Mouse (Mus musculus): ENCODE measurements around the gene Kif16b. TPM values are rescaled to one million over a fixed set of nuclear protein-coding genes. Genes with fewer than 3 reads are reported as not detected.

Gene Kif16b
- total and polyA plus RNA-seq, 3 experiments: 7.8 to 9.5 (median 8.0) TPM

- no peak for TF ChIP-seq CHD1 (IDR thresholded peaks at IDR 0.05; ENCODE audit: low read depth, low read length)
Measured at GRCm38 (mm10) chr2:142900862-142901805, at the start of gene Kif16b (continued).

GRCm38 (mm10) chr2:142940899-142941642 lies 39.7 kb upstream of the Kif16b start:
- no peaks in the 10 kb centered on the region for H3K4me1 ChIP-seq (ENCODE audit: control insufficient read depth in 1 of 2, insufficient read depth in 2 of 2)

GRCm38 (mm10) chr2:142930445-142930844 lies 29.1 kb upstream of the Kif16b start:
- H3K9ac ChIP-seq (ENCODE audit: insufficient read depth, low read depth): no peak overlapping the region
- in situ Hi-C loops (cut with MboI; ENCODE audit: low pct_ligation_motif_present, low pct_unique_long_range_greater_than_20kb, low sequenced_read_pairs): no loop called here
- no peak for TF ChIP-seq MEF2A (IDR thresholded peaks at IDR 0.05; ENCODE audit: borderline replicate concordance, low read depth, low read length)
- TF ChIP-seq CTCF (conservative IDR thresholded peaks at IDR 0.05 in 1 of 2, IDR thresholded peaks at IDR 0.05 in 1 of 2; ENCODE audit: low read depth in 2 of 2, low read length in 2 of 2): no peak
- no peak for TF ChIP-seq MXI1 (IDR thresholded peaks at IDR 0.05; ENCODE audit: low read depth, low read length)
- no peak for TF ChIP-seq ZMIZ1 (IDR thresholded peaks at IDR 0.05; ENCODE audit: low read depth, low read length)
- TF ChIP-seq RCOR1 (conservative IDR thresholded peaks at IDR 0.05; ENCODE audit: low read depth, low read length): no peak
- no peak for TF ChIP-seq HCFC1 (IDR thresholded peaks at IDR 0.05; ENCODE audit: low read depth, low read length)
- TF ChIP-seq CHD1 (IDR thresholded peaks at IDR 0.05; ENCODE audit: low read depth, low read length): no peak
- TF ChIP-seq SMC3 (IDR thresholded peaks at IDR 0.05; ENCODE audit: low read depth, low read length): no peak
- no peak for TF ChIP-seq MYC (IDR thresholded peaks at IDR 0.05; ENCODE audit: low read depth, low read length)
- no peak for TF ChIP-seq RAD21 (IDR thresholded peaks at IDR 0.05; ENCODE audit: low read depth, low read length)
- TF ChIP-seq IRF4 (IDR thresholded peaks at IDR 0.05; ENCODE audit: low read depth, low read length): no peak
- no peak overlapping the region for H3K4me3 ChIP-seq (replicated peaks in 1 of 3; ENCODE audit: low read depth in 2 of 3, low read length in 2 of 3, poor library complexity in 1 of 3)
- H3K27ac ChIP-seq (ENCODE audit: insufficient read depth, low read depth): no peak overlapping the region
- dilution Hi-C loops (cut with MboI; ENCODE audit: extremely low pct_ligation_motif_present, extremely low pct_unique_long_range_greater_than_20kb, low sequenced_read_pairs): no loop called here
- H3K4me1 ChIP-seq (ENCODE audit: control insufficient read depth in 1 of 2, insufficient read depth in 2 of 2): no peaks in the 10 kb centered on the region
- no peaks in the 10 kb centered on the region for H3K9me3 ChIP-seq (replicated peaks; ENCODE audit: low read length)
- DNase-seq (ENCODE audit: extremely low read depth): no peak
- peaks cover 2% of the 10 kb centered on the region for H3K27me3 ChIP-seq (replicated peaks)
- H3K79me2 ChIP-seq (replicated peaks; ENCODE audit: control insufficient read depth, extremely low read depth, insufficient read depth, poor library complexity, severe bottlenecking): no peaks in the 10 kb centered on the region
- H3K4me2 ChIP-seq (ENCODE audit: insufficient read depth, low read depth, poor library complexity, severe bottlenecking): no peak overlapping the region
- H3K36me3 ChIP-seq (replicated peaks in 1 of 2; ENCODE audit: control insufficient read depth in 1 of 2, insufficient read depth in 1 of 2, low read length in 1 of 2): no peaks in the 10 kb centered on the region

More at GRCm38 (mm10) chr2:142940899-142941642, 39.7 kb upstream of the Kif16b start:
- no peaks in the 10 kb centered on the region for H3K79me2 ChIP-seq (replicated peaks; ENCODE audit: control insufficient read depth, extremely low read depth, insufficient read depth, poor library complexity, severe bottlenecking)
- no peak overlapping the region for H3K27ac ChIP-seq (ENCODE audit: insufficient read depth, low read depth)
- TF ChIP-seq GABPA (IDR thresholded peaks at IDR 0.05; ENCODE audit: insufficient replicate concordance, low read depth, low read length) (no peak), JUN (IDR thresholded peaks at IDR 0.05; ENCODE audit: insufficient read depth, low read depth, low read length) (no peak), RCOR1 (conservative IDR thresholded peaks at IDR 0.05; ENCODE audit: low read depth, low read length) (no peak), EP300 (IDR thresholded peaks at IDR 0.05; ENCODE audit: low read length) (no peak), MAFK (IDR thresholded peaks at IDR 0.05; ENCODE audit: insufficient replicate concordance, low read length) (no peak), IRF4 (IDR thresholded peaks at IDR 0.05; ENCODE audit: low read depth, low read length) (no peak), HCFC1 (IDR thresholded peaks at IDR 0.05; ENCODE audit: low read depth, low read length) (no peak), TBP (conservative IDR thresholded peaks at IDR 0.05; ENCODE audit: low read depth, low read length) (no peak), USF2 (conservative IDR thresholded peaks at IDR 0.05; ENCODE audit: low read depth, low read length) (no peak), ZMIZ1 (IDR thresholded peaks at IDR 0.05; ENCODE audit: low read depth, low read length) (no peak), USF1 (IDR thresholded peaks at IDR 0.05; ENCODE audit: low read depth, low read length) (no peak), MXI1 (IDR thresholded peaks at IDR 0.05; ENCODE audit: low read depth, low read length) (no peak), ELF1 (IDR thresholded peaks at IDR 0.05; ENCODE audit: low read depth, low read length) (no peak), BHLHE40 (IDR thresholded peaks at IDR 0.05; ENCODE audit: low read depth, low read length) (no peak), SMC3 (IDR thresholded peaks at IDR 0.05; ENCODE audit: low read depth, low read length) (no peak)
- DNase-seq (ENCODE audit: extremely low read depth): no peak
- in situ Hi-C loops (cut with MboI; ENCODE audit: low pct_ligation_motif_present, low pct_unique_long_range_greater_than_20kb, low sequenced_read_pairs): no loop called here
- no peaks in the 10 kb centered on the region for H3K9me3 ChIP-seq (replicated peaks; ENCODE audit: low read length)
- H3K4me2 ChIP-seq (ENCODE audit: insufficient read depth, low read depth, poor library complexity, severe bottlenecking): no peak overlapping the region
- dilution Hi-C loops (cut with MboI; ENCODE audit: extremely low pct_ligation_motif_present, extremely low pct_unique_long_range_greater_than_20kb, low sequenced_read_pairs): no loop called here
- H3K36me3 ChIP-seq (replicated peaks in 1 of 2; ENCODE audit: control insufficient read depth in 1 of 2, insufficient read depth in 1 of 2, low read length in 1 of 2): no peaks in the 10 kb centered on the region
- H3K4me3 ChIP-seq (replicated peaks in 1 of 3; ENCODE audit: low read depth in 2 of 3, low read length in 2 of 3, poor library complexity in 1 of 3): no peak overlapping the region
- peaks cover 16% of the 10 kb centered on the region for H3K27me3 ChIP-seq (replicated peaks)
- no peak overlapping the region for H3K9ac ChIP-seq (ENCODE audit: insufficient read depth, low read depth)

Measured in CH12.LX (cell line).